Mouse (Mus musculus) naive thymus-derived CD4-positive, alpha-beta T cell, adult 5 months (primary cell): ENCODE measurements around the gene Olfr459. TPM values are rescaled to one million over a fixed set of nuclear protein-coding genes. Genes with fewer than 3 reads are reported as not detected.

Experiments
- polyA plus RNA-seq: library from polyadenylated mRNA; unstranded; fragments of 100-300 nt; shearing (Covaris generic); gene quantifications from one replicate; pipeline ENCODE4 v1.2.1, GENCODE M21; 2017

The Olfr459 gene
- polyA plus RNA-seq: not detected

DNA sequence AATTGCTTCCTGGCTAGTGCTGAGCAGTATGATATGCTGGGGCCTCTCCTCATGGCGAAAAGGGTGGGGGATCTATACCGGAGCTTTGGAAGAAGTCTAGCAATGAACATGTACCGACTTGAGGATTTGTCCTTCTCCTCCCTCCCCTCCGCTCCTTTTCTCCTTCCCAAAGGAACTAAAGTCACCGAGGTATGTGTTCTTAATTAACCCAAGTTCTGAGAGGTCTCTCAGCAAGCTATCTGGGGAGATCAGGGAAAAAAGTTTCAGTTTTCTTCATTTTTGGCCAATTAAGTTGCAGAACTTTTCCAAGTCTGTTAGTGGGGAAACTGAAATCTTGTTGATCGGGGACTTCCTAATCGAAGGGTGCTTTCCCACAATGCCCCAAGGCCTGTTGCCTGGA is at the start of gene Olfr459:
Gene Olfr459, minus strand, starts transcription at position 101 of the 400 bp plus-strand sequence.

Other genes with a start within 250 kb of the Olfr459 start
- 38.5 TPM for gene Ephb6, start 169.7 kb downstream of the Olfr459 start, polyA plus RNA-seq
- 0.51 TPM for gene Trpv6, start 138.8 kb downstream of the Olfr459 start, polyA plus RNA-seq
- gene Trpv5, start 94.4 kb downstream of the Olfr459 start, polyA plus RNA-seq: 0.14 TPM
- gene Llcfc1, start 90.7 kb downstream of the Olfr459 start, polyA plus RNA-seq: not detected
- not detected for gene Kel, start 70.8 kb downstream of the Olfr459 start, polyA plus RNA-seq
- not detected for gene Pip, start 72.4 kb upstream of the Olfr459 start, polyA plus RNA-seq
- not detected for gene Sval2, start 77.8 kb upstream of the Olfr459 start, polyA plus RNA-seq
- gene Sval1, start 176.5 kb upstream of the Olfr459 start, polyA plus RNA-seq: not detected
- gene Sval3, start 193.0 kb upstream of the Olfr459 start, polyA plus RNA-seq: not detected